Mouse (Mus musculus) cerebellum, adult (tissue): ENCODE data around the gene Tmem176a.
"Not testable (repeated sequence)": the region's sequence is repeated elsewhere in the genome, so short reads cannot be mapped to it uniquely, and the experiment has no call there.

Experiments used
- ATAC-seq: cut with Nextera tagmentation; 2 replicates; pipeline ENCODE4 v1.9.2; 2017; ENCODE audit warnings: mild to moderate bottlenecking, moderate library complexity, mixed read lengths; ENCODE audit not compliant: insufficient number of reproducible peaks, low FRiP score, low TSS enrichment

Gene Tmem176a

DNA sequence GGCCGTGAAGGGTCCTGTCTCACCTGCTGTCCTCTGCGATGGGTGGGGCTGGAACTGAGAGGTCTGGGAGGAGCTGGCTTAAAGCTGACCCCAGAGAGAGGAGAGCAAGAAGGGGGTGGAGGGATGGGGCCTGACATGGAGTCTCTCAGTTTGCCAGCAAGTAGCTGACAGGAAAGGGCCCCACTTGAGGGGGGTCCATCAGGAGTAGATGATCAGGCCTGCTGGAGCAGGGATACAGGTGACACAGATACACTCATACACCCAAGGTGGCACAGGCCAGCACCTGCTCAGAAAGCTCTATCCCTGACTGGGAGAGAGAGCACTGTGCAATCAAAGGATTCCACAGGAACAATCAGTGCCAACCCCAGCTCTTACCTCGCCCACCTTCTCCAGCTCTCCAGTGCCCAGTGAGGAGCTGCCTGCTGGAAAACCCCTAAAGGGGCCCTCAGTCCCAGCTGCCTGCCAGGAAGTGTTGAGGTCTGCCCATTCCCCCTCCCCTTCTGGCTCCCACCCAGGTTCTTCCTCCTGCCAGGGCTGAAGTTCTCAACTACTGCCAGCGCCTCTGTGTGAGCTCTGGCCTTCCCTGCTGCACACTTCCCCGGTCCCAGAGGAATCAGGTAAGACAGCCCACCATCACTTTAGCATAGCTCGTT is 380 bp downstream of the Tmem176a start, which contains the start of gene Tmem176b:
Gene Tmem176b, minus strand, starts transcription at position 524 of the 653 bp plus-strand sequence.
- no peak for ATAC-seq

DNA sequence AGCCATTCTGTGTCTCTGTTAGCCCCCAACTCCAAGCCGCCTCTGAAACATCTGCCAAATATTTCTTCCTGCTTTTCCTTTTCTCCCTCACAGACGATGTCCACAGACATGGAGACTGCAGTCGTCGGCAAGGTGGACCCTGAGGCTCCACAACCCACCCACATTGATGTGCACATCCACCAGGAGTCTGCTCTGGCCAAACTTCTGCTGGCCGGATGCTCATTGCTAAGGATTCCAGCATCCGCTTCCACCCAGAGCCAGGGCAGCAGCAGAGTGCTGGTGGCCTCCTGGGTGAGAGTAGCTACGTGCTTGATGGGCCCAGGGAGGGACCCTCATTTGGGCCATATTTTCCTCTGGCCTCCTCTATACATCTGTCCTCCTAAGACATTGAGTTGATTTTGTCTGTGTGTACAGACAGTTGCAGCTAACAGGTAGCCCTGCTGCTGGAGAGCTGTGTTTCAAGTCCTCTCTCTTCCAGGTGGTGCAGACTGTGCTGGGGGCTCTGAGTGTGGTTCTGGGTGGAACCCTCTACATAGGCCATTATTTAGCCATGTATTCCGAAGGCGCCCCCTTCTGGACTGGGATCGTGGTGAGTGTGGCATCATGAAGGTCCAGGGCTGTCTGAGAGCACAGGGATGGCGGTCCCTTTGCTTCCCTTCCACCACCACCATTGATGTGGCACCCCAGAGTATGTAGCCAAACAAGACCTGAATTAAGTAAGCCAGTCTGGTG is 1.6 kb downstream of the Tmem176a start:
- ATAC-seq: no peak

DNA sequence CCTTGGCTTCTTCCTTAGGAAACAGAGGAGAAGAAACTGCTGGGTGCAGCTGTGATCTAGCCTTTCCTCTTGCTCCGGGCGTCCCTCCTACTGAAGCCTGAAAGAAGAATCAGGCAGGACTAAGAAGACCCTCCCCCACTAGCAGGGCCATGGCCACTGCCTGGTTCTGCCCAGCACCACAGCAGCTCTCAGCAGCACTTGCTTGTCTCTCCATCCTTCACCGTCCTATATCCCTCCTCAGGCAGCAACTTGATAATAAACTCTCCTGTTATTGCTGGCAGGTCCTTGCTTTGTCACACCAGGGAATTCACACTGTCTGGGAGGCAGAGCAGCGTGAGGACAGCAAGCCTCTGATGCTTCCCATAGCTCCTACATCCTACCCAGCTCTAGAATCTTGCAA is 4.4 kb downstream of the Tmem176a start:
- ATAC-seq: no peak

DNA sequence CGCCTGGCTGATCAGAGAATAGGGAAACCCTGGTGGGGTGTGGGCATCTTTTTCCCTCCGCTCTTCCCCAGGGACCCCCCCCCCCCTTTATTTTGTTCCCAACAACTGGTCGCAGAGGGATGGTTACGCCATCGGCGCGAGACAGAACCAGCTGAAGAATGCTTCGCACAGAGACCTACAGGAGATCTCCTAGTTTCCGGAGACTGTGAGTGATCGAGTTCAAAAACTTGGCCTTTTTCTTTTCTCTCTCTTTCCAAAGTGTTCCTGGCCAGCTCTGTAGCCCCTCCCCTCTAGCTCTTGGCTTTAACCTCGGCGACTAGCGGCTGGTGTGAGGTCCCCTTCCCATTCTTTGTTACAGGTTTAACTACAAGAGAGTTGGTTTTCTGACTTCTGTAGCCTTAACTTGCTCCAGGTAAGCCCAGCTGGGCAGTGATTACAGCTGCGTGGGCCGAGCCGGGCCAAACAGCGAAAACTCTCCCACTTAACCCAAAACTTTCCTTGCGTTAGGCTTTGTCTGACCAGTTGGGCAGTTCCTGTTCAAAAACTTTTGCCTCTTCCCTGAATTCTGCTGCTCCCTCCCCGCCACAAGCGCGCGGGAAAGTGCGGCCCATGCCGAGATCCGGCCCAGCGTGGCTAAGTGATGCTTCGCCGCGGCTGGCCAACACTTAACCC is 11.2 kb downstream of the Tmem176a start:
- ATAC-seq: no peak

DNA sequence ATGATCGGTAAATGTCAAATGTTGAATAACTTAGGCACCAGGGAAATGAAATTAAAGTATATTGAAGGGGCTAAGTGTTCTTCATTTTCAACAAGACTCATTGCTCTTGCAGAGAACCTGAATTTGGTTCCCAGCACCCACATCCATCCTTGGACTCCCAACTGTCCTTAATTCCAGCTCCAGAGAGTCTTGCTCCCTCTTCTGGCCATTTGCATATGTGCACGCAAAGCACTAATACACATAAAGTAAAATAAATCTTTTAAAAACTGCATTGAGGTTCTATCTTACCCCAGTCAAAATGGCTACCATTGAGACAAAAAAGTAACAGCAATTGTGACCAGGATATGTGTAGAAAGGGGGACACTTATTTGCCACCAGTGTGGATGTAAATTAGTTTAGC is 13.4 kb downstream of the Tmem176a start:
- ATAC-seq: no peak

DNA sequence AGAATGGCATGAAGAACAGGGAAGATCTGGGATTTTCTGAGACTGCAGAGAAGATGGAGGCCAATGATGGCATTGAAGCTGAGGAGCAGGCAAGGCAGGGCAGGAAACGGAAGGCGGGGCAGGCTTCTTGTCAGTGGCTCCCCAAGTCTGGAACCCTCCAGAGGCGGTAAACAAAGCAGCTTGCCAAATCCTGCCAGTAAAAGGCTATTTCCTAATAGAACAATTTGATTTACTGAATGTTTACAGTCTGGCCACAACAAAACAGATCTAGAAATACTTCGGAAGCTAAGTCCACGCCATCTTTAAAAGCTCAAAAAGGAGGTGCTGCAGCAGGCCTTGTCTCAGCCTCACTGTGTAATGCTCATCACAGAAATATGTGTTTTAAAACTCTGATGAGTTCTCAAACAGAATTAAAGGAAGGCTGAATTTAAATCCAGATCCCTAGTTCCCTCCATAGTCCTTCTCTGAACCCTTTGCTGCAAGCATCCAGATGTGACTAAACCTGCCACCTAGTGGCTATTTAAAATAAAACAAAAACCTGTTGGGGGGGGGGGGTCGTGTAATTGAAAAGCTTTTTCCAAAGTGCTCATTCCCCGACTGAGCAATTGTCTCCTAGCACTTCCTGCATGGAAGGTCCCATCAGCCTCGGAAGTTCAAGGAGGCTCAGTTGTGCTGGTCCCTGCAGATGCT is 17.0 kb downstream of the Tmem176a start:
- no peak for ATAC-seq

GRCm38 (mm10) chr6:48860130-48860815 is 19.6 kb downstream of the Tmem176a start:
- ATAC-seq: no peak

GRCm38 (mm10) chr6:48860851-48861250 is 20.1 kb downstream of the Tmem176a start:
- no peak for ATAC-seq

DNA sequence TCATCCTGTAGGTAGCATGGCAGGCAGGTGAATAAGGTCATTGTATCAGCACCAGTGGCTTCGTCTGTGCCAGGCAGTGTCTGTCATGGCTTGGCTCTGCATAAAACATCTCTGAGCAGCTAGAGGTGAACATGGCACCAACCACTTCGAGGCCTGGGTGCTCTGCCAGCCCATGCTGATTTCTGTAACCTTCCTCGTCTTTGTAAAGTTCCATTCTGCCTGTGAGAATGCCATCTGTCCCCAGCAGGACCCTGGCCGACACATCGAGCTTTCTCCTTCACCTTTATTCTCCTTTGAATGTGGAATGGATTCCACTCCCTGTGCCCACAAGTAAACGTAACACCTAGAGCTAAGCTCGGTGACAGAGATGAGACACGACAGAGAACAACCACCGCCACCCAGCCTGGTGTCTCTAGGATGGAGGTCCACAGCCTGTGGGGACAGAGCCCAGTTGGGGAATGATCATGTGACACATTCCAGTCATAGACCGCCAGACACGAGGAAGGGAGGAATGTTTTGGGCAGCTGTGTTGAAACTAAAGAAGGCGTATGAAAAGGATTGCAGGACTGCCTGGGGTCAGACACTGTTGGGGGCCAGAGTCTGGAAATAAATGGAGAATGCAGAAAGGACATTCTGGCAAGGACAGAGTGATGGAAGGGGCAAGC is 21.0 kb downstream of the Tmem176a start:
- no peak for ATAC-seq

GRCm38 (mm10) chr6:48862816-48863215 is 22.1 kb downstream of the Tmem176a start:
- ATAC-seq: no peak

- ATAC-seq: no peak
Measured at GRCm38 (mm10) chr6:48863488-48863887, 22.8 kb downstream of the Tmem176a start.

DNA sequence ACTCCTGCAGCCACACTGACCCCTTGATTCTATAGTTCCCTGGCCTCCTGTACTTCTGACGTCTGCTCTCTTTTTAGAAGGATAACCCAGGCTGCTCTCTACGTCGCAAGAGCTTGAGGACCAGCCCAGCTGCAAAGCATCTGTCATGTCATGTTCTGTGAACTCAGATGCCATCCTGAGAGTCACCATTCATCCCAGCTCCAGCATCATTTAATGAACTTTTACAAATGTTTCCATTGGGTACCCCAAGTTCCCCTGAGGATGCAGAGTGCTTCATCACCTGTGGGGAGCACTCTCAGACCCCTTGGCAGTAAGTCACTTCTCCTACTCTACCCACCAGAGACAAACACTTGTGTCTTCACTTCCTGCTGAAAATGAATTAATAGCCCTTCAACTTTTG is 23.5 kb downstream of the Tmem176a start:
- ATAC-seq: no peak

DNA sequence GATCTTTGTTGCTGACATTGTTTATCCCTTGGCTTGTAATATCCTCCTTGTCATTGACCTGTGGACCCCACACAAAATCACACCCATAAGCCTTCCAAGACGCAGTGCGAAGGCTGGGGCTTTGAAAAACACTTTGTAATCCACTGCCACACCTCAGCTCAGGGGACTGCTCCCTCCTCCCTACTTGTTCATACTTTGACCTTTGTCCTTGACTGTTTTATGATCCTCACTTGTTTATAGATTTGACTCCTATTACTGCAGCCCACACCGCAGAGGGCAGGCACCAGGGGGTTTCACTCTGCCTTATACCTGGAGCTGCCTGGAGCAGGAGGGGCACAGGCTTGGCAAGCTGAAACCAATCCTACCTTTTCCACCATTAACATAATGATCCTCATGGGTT is 24.0 kb downstream of the Tmem176a start:
- no peak for ATAC-seq

GRCm38 (mm10) chr6:48865152-48865745 is 24.5 kb downstream of the Tmem176a start:
- no peak for ATAC-seq

DNA sequence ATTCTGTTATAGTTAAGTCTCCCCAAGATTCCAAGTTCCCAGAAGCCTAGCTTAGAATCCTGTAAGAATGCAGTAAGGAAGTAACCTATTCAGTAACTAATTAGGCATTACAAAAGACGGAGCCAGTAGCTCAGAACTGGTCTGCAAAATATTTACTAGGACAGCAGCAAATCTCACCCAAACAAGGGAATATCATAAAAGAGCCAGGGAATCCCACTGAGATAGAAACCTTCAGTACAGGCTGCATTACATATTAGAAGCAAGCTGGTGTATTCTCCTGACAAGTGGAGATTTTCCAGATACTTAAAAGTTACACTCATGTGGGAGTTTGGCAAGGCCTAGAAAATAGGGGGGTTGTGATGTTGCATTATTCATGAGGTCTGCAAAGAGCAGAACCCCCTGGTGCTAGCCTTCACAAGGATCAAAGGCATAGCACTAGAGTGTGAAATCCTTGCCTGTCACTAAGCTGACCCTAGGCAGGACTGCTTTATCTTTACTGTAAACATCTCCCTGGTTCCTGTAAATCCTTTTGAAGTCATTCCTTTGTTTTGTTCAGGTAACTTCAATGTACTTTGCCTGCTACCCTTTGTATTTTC is 25.7 kb downstream of the Tmem176a start:
- not testable (repeated sequence) for ATAC-seq

GRCm38 (mm10) chr6:48867158-48867557 is 26.4 kb downstream of the Tmem176a start:
- ATAC-seq: no peak

DNA sequence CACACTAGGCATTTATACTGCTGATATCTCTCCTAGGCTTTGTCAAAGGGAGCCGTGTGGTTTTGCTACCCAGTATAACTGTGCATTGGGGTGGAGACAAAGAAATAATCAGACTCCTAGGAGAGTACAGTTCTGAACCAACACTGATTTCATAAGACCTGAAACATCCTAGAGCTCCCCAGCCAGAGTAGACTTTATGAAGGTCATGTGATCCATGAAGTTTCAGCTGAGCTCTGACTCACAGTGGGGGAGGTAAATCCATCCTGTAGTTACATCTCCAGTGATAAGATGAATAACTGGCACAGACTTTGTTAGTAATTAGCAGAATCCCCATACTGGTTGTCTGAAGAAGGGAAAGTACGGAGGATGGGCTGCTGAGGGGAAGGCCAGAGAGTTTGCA is 29.1 kb downstream of the Tmem176a start:
- no peak for ATAC-seq

DNA sequence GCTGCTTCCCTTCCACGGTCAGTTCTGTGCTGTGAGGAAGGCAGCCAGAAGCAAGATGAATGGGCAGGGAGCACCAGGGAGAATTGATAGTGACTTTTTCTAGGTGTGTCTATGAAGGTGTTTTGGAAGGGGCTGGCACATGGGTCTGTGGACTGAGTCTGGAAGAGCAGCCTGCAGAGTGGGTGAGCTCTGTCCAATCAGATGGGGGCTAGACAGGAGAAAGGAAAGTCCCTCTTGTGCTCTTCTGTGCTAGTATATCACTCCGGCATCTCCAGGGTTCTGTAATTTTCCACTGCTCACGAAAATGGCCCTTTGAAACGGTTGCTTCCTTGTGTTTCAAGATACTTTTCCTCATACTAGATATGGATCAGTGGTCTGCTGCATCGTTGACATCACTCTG is 31.9 kb downstream of the Tmem176a start, which contains the start of gene Aoc1:
Gene Aoc1, plus strand, starts transcription at position 301 of the 400 bp plus-strand sequence.
- no peak for ATAC-seq

GRCm38 (mm10) chr6:48874576-48874975 is 33.9 kb downstream of the Tmem176a start:
- no peak for ATAC-seq
